Comparison of ENCODE assay signal across 31 mouse cellular contexts in the genomic region with DNA sequence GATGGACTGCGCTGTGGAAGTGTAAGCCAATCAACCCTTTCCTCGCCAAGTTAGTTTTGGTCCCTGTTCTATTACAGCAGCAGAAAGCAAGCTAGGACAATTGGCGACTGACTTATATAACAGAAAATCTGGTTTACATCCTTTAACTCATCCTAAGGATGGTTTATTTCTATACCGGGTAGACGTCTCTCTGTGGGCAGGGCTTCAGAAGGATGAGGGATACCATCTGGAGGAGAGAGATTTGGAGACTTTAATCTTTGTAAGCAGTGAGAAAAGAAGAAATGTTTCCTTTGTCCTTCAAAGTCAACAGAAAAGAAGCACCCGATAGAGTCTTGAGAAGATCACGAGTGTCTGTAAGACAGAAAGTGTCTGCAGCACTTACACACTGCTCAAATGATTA.
DNase-seq lines count a peak whose midpoint lies in the region; ATAC-seq and TF ChIP-seq lines count a peak whose summit lies in the region.
"Had no signal": no experiment of that assay in that cellular context is flagged by ENCODE, and none has a peak within 500 bp of the region (broad histone marks: within the 10 kb centered on the region; RNA-seq: fewer than 3 reads in every experiment).

No protein-coding gene starts in this region.

- no peaks in the 10 kb centered on the region for H3K27me3 ChIP-seq in stomach, embryonic 16.5 days (ENCODE audit: control insufficient read depth, insufficient read depth, low read length)
- H3K27me3 ChIP-seq: embryonic facial prominence, embryonic 13.5 days; forebrain, embryonic 12.5 days; forebrain, embryonic 15.5 days; heart, embryonic 12.5 days; heart, embryonic 15.5 days had no signal

- H3K4me2 ChIP-seq in stomach, embryonic 16.5 days (ENCODE audit: low read depth, low read length), result no peak overlapping the region
- H3K4me2 ChIP-seq: embryonic facial prominence, embryonic 13.5 days; forebrain, embryonic 12.5 days; forebrain, embryonic 15.5 days; heart, embryonic 12.5 days; heart, embryonic 15.5 days; hindbrain, embryonic 14.5 days had no signal

- no peak for TF ChIP-seq CTCF in left cerebral cortex, adult 2 months (IDR thresholded peaks at IDR 0.05)

- H3K4me3 ChIP-seq in left cerebral cortex, adult 2 months, result no peak overlapping the region
- no peak overlapping the region for H3K4me3 ChIP-seq in stomach, embryonic 16.5 days (replicated peaks; ENCODE audit: low read length)
- H3K4me3 ChIP-seq: embryonic facial prominence, embryonic 10.5 days; embryonic facial prominence, embryonic 13.5 days; erythroblast, embryonic 14.5 days; forebrain, embryonic 12.5 days; forebrain, embryonic 15.5 days; gastrocnemius, adult 2 months; heart, embryonic 12.5 days; heart, embryonic 15.5 days had no signal

- no peak for ATAC-seq in stomach, embryonic 16.5 days (ENCODE audit: insufficient read depth, low FRiP score)
- ATAC-seq: forebrain, embryonic 15.5 days; hindbrain, postnatal 0 days; Patski had no signal

- no peaks in the 10 kb centered on the region for H3K36me3 ChIP-seq in stomach, embryonic 16.5 days (ENCODE audit: control insufficient read depth, insufficient read depth, low read length)
- H3K36me3 ChIP-seq: embryonic facial prominence, embryonic 10.5 days; embryonic facial prominence, embryonic 13.5 days; forebrain, embryonic 12.5 days; forebrain, embryonic 15.5 days; G1E; heart, embryonic 12.5 days; heart, embryonic 15.5 days had no signal

- peak overlapping the region; percentile 40; the same call in 1 of the 2 replicates for H3K27ac ChIP-seq in left cerebral cortex, adult 2 months
- H3K27ac ChIP-seq in stomach, embryonic 16.5 days (ENCODE audit: low read length), result peak overlapping the region; percentile 50; the same call in 1 of the 2 replicates
- H3K27ac ChIP-seq: embryonic facial prominence, embryonic 10.5 days; embryonic facial prominence, embryonic 13.5 days; forebrain, embryonic 12.5 days; forebrain, embryonic 15.5 days; gastrocnemius, adult 2 months; heart, embryonic 15.5 days; hindbrain, embryonic 14.5 days; hindbrain, postnatal 0 days had no signal

- intact Hi-C loops in heart, postnatal 36 days (cut with DNase I), result no loop called here
- intact Hi-C loops in left cerebral cortex, adult 2 months (cut with DNase I), result no loop called here
- intact Hi-C loops in left cerebral cortex, postnatal 10 days (cut with DNase I), result no loop called here

- 55% methylated on average over 7 of the region's 7 CpGs for WGBS in stomach, embryonic 16.5 days

- H3K4me1 ChIP-seq in stomach, embryonic 16.5 days (ENCODE audit: control insufficient read depth, insufficient read depth, low read length), result no peaks in the 10 kb centered on the region
- H3K4me1 ChIP-seq: embryonic facial prominence, embryonic 13.5 days; forebrain, embryonic 12.5 days; heart, embryonic 12.5 days had no signal

- H3K9me3 ChIP-seq in stomach, embryonic 16.5 days (replicated peaks; ENCODE audit: control insufficient read depth, low read length), result no peaks in the 10 kb centered on the region
- H3K9me3 ChIP-seq: embryonic facial prominence, embryonic 10.5 days; embryonic facial prominence, embryonic 13.5 days; forebrain, embryonic 12.5 days; forebrain, embryonic 15.5 days; G1E; heart, embryonic 12.5 days; heart, embryonic 15.5 days had no signal

- H3K9ac ChIP-seq in stomach, embryonic 16.5 days (ENCODE audit: low read length), result no peak overlapping the region
- H3K9ac ChIP-seq: embryonic facial prominence, embryonic 13.5 days; forebrain, embryonic 12.5 days; forebrain, embryonic 15.5 days; heart, embryonic 12.5 days; heart, embryonic 15.5 days; hindbrain, embryonic 14.5 days had no signal

- DNase-seq in heart, adult 11 months, result peak; percentile 29
- DNase-seq in heart, postnatal 36 days, result no peak
- no peak for DNase-seq in left cerebral cortex, adult 2 months (ENCODE audit: extremely low spot score in 1 of 2, low spot score in 2 of 2)
- DNase-seq in left cerebral cortex, postnatal 10 days (ENCODE audit: extremely low spot score in 1 of 2, low spot score in 2 of 2), result no peak
- DNase-seq in right cerebral cortex, adult 18-20 months, result peak; percentile 7
- DNase-seq in right cerebral cortex, postnatal 25 days, result no peak
- DNase-seq: adrenal gland, adult 2 months; adrenal gland, postnatal 14 days; B cell, adult 2 months; cerebellum, adult 11-12 months; cerebellum, adult 8-10 months; cerebellum, postnatal 10 days; cerebellum, postnatal 36 days; embryo, embryonic 11 days; gastrocnemius, adult 2 months; gastrocnemius, postnatal 14 days; heart, adult 18-20 months; heart, postnatal 10 days; heart, postnatal 4 days had no signal

Comparison
In these comparisons a context has a peak if more than half of its experiments do, and no peak if none do; other contexts are left out.
1. DNase-seq: peak in heart, adult 11 months (single experiment) and right cerebral cortex, adult 18-20 months (single experiment); none in heart, postnatal 36 days (0 of 2), left cerebral cortex, adult 2 months (0 of 2), left cerebral cortex, postnatal 10 days (0 of 2) and right cerebral cortex, postnatal 25 days (single experiment).